Mouse (Mus musculus): ENCODE data around the gene Crygd.

Gene Crygd

GRCm38 (mm10) chr1:65043433-65043832, 19.8 kb downstream of the Crygd start:
- DNase-seq (ENCODE audit: low spot score), result no peak

- DNase-seq (ENCODE audit: low spot score), result no peak
Observed at GRCm38 (mm10) chr1:65041837-65042236, 21.4 kb downstream of the Crygd start.

- DNase-seq (ENCODE audit: low spot score), result no peak
Observed at GRCm38 (mm10) chr1:65040806-65041205, 22.4 kb downstream of the Crygd start.

GRCm38 (mm10) chr1:65039679-65040078, 23.6 kb downstream of the Crygd start:
- DNase-seq (ENCODE audit: low spot score), result no peak

GRCm38 (mm10) chr1:65037542-65037941, 25.7 kb downstream of the Crygd start:
- DNase-seq (ENCODE audit: low spot score), result no peak

GRCm38 (mm10) chr1:65035513-65035912, 27.7 kb downstream of the Crygd start:
- DNase-seq (ENCODE audit: low spot score), result no peak

- no peak for DNase-seq (ENCODE audit: low spot score)
Observed at GRCm38 (mm10) chr1:65032641-65033040, 30.6 kb downstream of the Crygd start, which contains the start of gene Akr1cl. Gene Akr1cl (minus strand): TSS chr1:65032759.

- no peak for DNase-seq (ENCODE audit: low spot score)
Observed at GRCm38 (mm10) chr1:65028206-65028605, 35.0 kb downstream of the Crygd start.

- DNase-seq (ENCODE audit: low spot score), result no peak
Observed at GRCm38 (mm10) chr1:65012726-65013125, 50.5 kb downstream of the Crygd start.
